Mouse (Mus musculus) forebrain, embryonic 16.5 days (tissue): ENCODE data around the gene Cd27. TPM values are rescaled to one million over a fixed set of nuclear protein-coding genes. Genes with fewer than 3 reads are reported as not detected.

Experiments used
- ATAC-seq: fragments of 200-750 bp; cut with Nextera tagmentation; 2 replicates; pipeline ENCODE4 v1.8.0; 2017; ENCODE audit warnings: mild to moderate bottlenecking, moderate library complexity
- H3K27ac ChIP-seq: fragments of 300-500 bp; sonication (generic); 2 replicates; pipeline ENCODE4 v1.5.1; 2014; ENCODE audit warnings: low read length, control low read depth
- H3K27me3 ChIP-seq: fragments of 300-500 bp; sonication (generic); replicated peaks from 2 replicates; pipeline ENCODE4 v1.6.1; 2014; ENCODE audit warnings: low read length; ENCODE audit not compliant: control insufficient read depth, insufficient read depth
- H3K36me3 ChIP-seq: fragments of 300-500 bp; sonication (generic); 2 replicates; pipeline ENCODE4 v1.6.1; 2014; ENCODE audit not compliant: control insufficient read depth, insufficient read depth
- H3K4me1 ChIP-seq: fragments of 300-500 bp; sonication (generic); replicated peaks from 2 replicates; pipeline ENCODE4 v1.6.1; 2014; ENCODE audit warnings: low read length; ENCODE audit not compliant: control insufficient read depth, insufficient read depth
- H3K4me2 ChIP-seq: fragments of 300-500 bp; sonication (generic); 2 replicates; pipeline ENCODE4 v1.6.1; 2014; ENCODE audit warnings: mild to moderate bottlenecking, low read length, control low read depth
- H3K4me3 ChIP-seq: fragments of 300-500 bp; sonication (generic); replicated peaks from 2 replicates; pipeline ENCODE4 v1.5.1; 2014; ENCODE audit warnings: mild to moderate bottlenecking, low read length, control low read depth
- H3K9ac ChIP-seq: fragments of 300-500 bp; sonication (generic); replicated peaks from 2 replicates; pipeline ENCODE4 v1.6.1; 2014; ENCODE audit warnings: low read depth, low read length, control low read depth
- H3K9me3 ChIP-seq: fragments of 300-500 bp; sonication (generic); 2 replicates; pipeline ENCODE4 v1.6.1; 2016; ENCODE audit warnings: low read length; ENCODE audit not compliant: control insufficient read depth
- WGBS: fragments of 180-500 bp; shearing (Covaris S2); extraction: QIAGEN DNeasy Blood & Tissue Kit; methylation state at CpG from one replicate; pipeline ENCODE4 v1.1.7; 2014; 5-methylcytosine and 5-hydroxymethylcytosine counted together
- polyA plus RNA-seq: library from polyadenylated mRNA; unstranded; fragments of >200 nt; fragmentation: Nextera tagmentation; extraction: Ambion mirVana; gene quantifications from 2 replicates; pipeline ENCODE4 v1.2.1, GENCODE M21; 2015

Cd27 gene
- polyA plus RNA-seq, 1 experiment from 2014 or later = 1.8 TPM

DNA sequence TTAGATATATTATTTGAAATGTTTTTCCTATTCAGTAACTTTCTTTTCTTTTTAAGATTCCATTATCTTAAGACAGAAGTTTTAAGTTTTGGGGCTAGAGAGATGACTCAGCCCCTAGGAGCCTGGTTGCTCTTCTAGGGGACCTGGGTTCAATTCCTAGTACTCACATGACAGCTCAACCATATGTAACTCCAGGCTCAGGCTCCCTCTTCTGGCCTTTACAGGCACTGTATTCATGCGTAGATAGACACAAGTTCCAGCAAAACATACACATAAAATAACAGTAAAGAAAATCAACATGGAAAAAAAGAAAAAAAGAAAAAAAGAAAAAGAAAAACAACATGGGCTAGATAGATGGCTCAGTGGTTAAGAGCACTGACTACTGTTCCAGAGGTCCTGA is 26.4 kb downstream of the Cd27 start:
- Histone ChIP-seq H3K9me3 (no peaks in the 10 kb centered on the region), H3K4me2 (no peak overlapping the region), H3K4me3 (no peak overlapping the region), H3K4me1 (no peaks in the 10 kb centered on the region), H3K27ac (no peak overlapping the region), H3K36me3 (no peaks in the 10 kb centered on the region), H3K27me3 (peaks cover 11% of the 10 kb centered on the region), H3K9ac (no peak overlapping the region)
- no peak for ATAC-seq
- 93% methylated on average over 1 of the region's 1 CpGs for WGBS

DNA sequence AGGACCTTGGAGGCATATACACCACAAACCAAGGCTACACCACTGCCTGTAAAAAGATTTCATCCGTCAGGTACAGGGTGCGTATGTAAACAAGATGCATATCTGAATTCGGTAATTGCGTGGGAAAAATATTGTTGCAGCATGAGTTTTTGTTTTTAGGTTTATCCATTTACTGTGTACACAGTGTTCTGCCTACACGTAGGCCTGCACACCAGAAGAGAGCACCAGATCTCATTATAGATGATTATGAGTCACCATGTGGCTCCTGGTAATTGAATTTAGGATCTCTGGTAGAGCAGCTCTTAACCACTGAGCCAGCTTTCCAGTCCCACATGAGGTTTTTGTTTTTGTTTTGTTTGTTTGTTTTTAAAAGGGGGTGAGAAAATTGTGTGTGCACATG is 39.6 kb downstream of the Cd27 start:
- no peak for ATAC-seq
- no peak overlapping the region for H3K9ac ChIP-seq
- no peaks in the 10 kb centered on the region for H3K9me3 ChIP-seq
- H3K4me3 ChIP-seq = no peak overlapping the region
- no peaks in the 10 kb centered on the region for H3K27me3 ChIP-seq
- WGBS = 89% methylated on average over 5 of the region's 5 CpGs
- H3K4me2 ChIP-seq = no peak overlapping the region
- H3K27ac ChIP-seq = no peak overlapping the region
- H3K36me3 ChIP-seq = peaks cover 4% of the 10 kb centered on the region; the same call in 1 of the 2 replicates
- H3K4me1 ChIP-seq = peaks cover 12% of the 10 kb centered on the region

DNA sequence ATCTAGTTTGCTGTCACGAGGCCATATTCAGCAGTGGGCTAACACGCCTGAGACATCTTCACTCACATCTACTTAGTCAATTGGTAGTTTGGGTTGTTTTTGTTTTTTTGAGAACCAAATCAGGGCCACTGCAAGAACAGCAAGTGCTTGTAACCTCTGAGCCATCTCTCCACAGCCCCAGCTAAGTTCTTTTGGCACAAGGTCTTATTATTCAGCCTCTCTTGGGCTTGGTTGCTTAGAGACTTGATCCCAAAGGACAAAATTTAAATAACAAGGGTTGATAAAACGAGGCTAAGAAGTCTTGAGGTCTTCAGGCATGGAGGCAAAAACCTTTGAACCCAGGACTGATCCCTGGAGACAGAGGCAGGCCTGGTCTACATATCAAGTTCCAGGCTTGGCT is 40.5 kb downstream of the Cd27 start:
- Histone ChIP-seq H3K4me2 (no peak overlapping the region), H3K9me3 (no peaks in the 10 kb centered on the region), H3K4me1 (peaks cover 12% of the 10 kb centered on the region), H3K36me3 (peaks cover 4% of the 10 kb centered on the region; the same call in 1 of the 2 replicates), H3K9ac (no peak overlapping the region), H3K4me3 (no peak overlapping the region), H3K27me3 (no peaks in the 10 kb centered on the region), H3K27ac (no peak overlapping the region)
- WGBS = 48% methylated on average over 3 of the region's 3 CpGs
- ATAC-seq = no peak

- 44% methylated on average over 1 of the region's 1 CpGs for WGBS
- no peaks in the 10 kb centered on the region for H3K9me3 ChIP-seq
- peaks cover 12% of the 10 kb centered on the region for H3K4me1 ChIP-seq
- H3K9ac ChIP-seq = no peak overlapping the region
- no peak overlapping the region for H3K4me2 ChIP-seq
- peaks cover 4% of the 10 kb centered on the region; the same call in 1 of the 2 replicates for H3K36me3 ChIP-seq
- H3K27me3 ChIP-seq = no peaks in the 10 kb centered on the region
- no peak overlapping the region for H3K27ac ChIP-seq
- no peak for ATAC-seq
- no peak overlapping the region for H3K4me3 ChIP-seq
Measured at GRCm38 (mm10) chr6:125195541-125196075, 41.2 kb downstream of the Cd27 start.

GRCm38 (mm10) chr6:125193390-125193789 is 43.4 kb downstream of the Cd27 start:
- Histone ChIP-seq H3K4me2 (no peak overlapping the region), H3K27me3 (no peaks in the 10 kb centered on the region), H3K9ac (no peak overlapping the region), H3K4me1 (peaks cover 17% of the 10 kb centered on the region), H3K36me3 (peaks cover 7% of the 10 kb centered on the region; the same call in 1 of the 2 replicates), H3K27ac (no peak overlapping the region), H3K4me3 (no peak overlapping the region), H3K9me3 (no peaks in the 10 kb centered on the region)
- no peak for ATAC-seq
- WGBS = 82% methylated on average over 7 of the region's 7 CpGs

DNA sequence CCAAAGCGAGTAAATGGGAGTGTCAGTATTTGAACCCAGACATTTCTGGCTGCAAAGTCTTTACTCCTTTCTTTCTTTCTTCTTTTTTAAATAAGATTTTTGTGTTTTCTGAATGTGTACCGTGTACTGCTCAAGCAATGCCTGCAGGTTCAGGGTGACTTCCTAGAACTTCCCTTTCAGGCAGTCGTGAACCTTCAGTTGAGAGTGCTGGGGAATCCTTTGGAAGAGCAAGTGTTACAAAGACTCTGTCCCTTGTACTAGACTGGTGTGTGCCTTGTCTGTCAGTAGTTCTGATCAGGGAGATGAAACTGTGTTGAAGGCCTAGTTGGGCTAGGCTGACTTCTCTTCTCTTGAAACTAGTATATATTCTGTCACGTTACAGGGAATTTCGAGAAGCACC is 44.0 kb downstream of the Cd27 start:
- Histone ChIP-seq H3K4me3 (peak overlapping the region; percentile 89), H3K27ac (no peak overlapping the region), H3K27me3 (no peaks in the 10 kb centered on the region), H3K4me1 (peaks cover 17% of the 10 kb centered on the region), H3K36me3 (peaks cover 7% of the 10 kb centered on the region; the same call in 1 of the 2 replicates), H3K9ac (peak overlapping the region; percentile 83), H3K9me3 (no peaks in the 10 kb centered on the region), H3K4me2 (peak overlapping the region; percentile 95)
- ATAC-seq = no peak
- WGBS = 45% methylated on average over 5 of the region's 5 CpGs

GRCm38 (mm10) chr6:125192016-125192714 is 44.6 kb downstream of the Cd27 start:
- Histone ChIP-seq H3K4me1 (peaks cover 17% of the 10 kb centered on the region), H3K4me2 (peak overlapping the region; percentile 95), H3K27ac (peak overlapping the region; percentile 100), H3K4me3 (peak overlapping the region; percentile 89), H3K9me3 (no peaks in the 10 kb centered on the region), H3K9ac (peak overlapping the region; percentile 83), H3K27me3 (no peaks in the 10 kb centered on the region), H3K36me3 (peaks cover 9% of the 10 kb centered on the region; the same call in 1 of the 2 replicates)
- WGBS = under 1% methylated on average over 34 of the region's 34 CpGs
- ATAC-seq = peak; percentile 91

GRCm38 (mm10) chr6:125191332-125192015 is 45.3 kb downstream of the Cd27 start, which contains the start of the genes Ncapd2 and Mrpl51:
TSS of gene Ncapd2 (minus strand) at chr6:125191701.
TSS of gene Mrpl51 (plus strand) at chr6:125191801.
- peak within 1 kb of the TSS; percentile 100 for H3K27ac ChIP-seq
- no peaks in the 10 kb centered on the region for H3K27me3 ChIP-seq
- peak; percentile 97 for ATAC-seq
- H3K9ac ChIP-seq = peak within 1 kb of the TSS; percentile 83
- H3K4me2 ChIP-seq = peak within 1 kb of the TSS; percentile 95
- under 1% methylated on average over 54 of the region's 54 CpGs for WGBS
- peaks cover 17% of the 10 kb centered on the region for H3K4me1 ChIP-seq
- H3K36me3 ChIP-seq = peaks cover 11% of the 10 kb centered on the region; the same call in 1 of the 2 replicates
- H3K9me3 ChIP-seq = no peaks in the 10 kb centered on the region
- peak within 1 kb of the TSS; percentile 89 for H3K4me3 ChIP-seq

DNA sequence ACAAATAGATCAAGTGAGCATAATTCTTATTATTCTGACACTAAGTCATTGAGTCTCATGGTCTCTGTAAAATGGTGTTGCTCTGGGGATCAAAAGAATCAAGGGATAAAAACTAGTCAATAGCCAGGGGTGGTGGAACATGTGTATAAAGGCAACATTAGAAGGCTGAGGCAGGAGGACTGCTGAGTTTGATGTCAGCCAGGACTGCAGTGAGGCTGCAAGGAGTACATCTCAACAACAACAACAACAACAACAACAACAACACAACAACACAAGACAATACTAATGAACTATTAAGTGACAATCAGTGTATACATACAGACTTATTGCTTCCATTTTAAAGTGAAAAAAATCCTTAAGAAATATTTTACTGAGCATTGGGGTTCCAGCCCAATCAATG is 46.0 kb downstream of the Cd27 start:
- peaks cover 16% of the 10 kb centered on the region for H3K36me3 ChIP-seq
- H3K27me3 ChIP-seq = no peaks in the 10 kb centered on the region
- H3K27ac ChIP-seq = peak overlapping the region; percentile 100
- ATAC-seq = no peak
- peak overlapping the region; percentile 77 for H3K9ac ChIP-seq
- H3K9me3 ChIP-seq = no peaks in the 10 kb centered on the region
- peaks cover 17% of the 10 kb centered on the region for H3K4me1 ChIP-seq
- H3K4me3 ChIP-seq = peak overlapping the region; percentile 89
- peak overlapping the region; percentile 65 for H3K4me2 ChIP-seq
